In the genomic region with DNA sequence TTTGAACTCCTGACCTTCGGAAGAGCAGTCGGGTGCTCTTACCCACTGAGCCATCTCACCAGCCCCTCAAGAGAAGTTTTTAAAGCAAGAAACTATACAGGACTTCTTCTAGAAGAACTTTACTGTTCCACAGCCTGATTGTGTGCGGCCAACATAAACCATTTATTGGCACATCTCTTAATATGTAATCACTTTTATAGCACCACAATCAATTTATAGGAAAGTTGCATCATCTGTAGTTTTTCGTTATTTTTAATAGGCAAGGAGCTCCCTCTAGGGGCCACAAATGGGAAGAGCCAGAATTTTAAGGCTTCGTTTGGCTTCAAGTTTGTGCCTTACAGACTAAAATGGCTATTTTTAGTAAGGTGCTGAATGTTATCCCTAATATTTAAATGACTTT, we compare ENCODE assay signal across 7 mouse cellular contexts. TPM values are rescaled to one million over a fixed set of nuclear protein-coding genes. Genes with fewer than 3 reads are reported as not detected.
DNase-seq lines count a peak whose midpoint lies in the region; ATAC-seq and TF ChIP-seq lines count a peak whose summit lies in the region.

No protein-coding gene starts in this region.

- H3K9me3 ChIP-seq in kidney, postnatal 0 days (replicated peaks; ENCODE audit: low read length) = no peaks in the 10 kb centered on the region
- H3K9me3 ChIP-seq in kidney, embryonic 16.5 days (ENCODE audit: low read length) = no peaks in the 10 kb centered on the region

- peak; percentile 83 for TF ChIP-seq CTCF in kidney, postnatal 0 days (IDR thresholded peaks at IDR 0.05; ENCODE audit: low read depth)

- no peak overlapping the region for H3K4me2 ChIP-seq in kidney, postnatal 0 days (ENCODE audit: low read length)
- H3K4me2 ChIP-seq in kidney, embryonic 16.5 days (replicated peaks; ENCODE audit: low read depth, low read length) = no peak overlapping the region

- no peak overlapping the region for H3K4me3 ChIP-seq in kidney, postnatal 0 days (replicated peaks; ENCODE audit: low read depth, low read length)
- H3K4me3 ChIP-seq in kidney, embryonic 16.5 days (ENCODE audit: low read length) = no peak overlapping the region

- no peaks in the 10 kb centered on the region for H3K27me3 ChIP-seq in kidney, postnatal 0 days (ENCODE audit: insufficient read depth, low read length)
- H3K27me3 ChIP-seq in kidney, embryonic 16.5 days (ENCODE audit: insufficient read depth, low read length) = no peaks in the 10 kb centered on the region

- no peaks in the 10 kb centered on the region for H3K4me1 ChIP-seq in kidney, postnatal 0 days (replicated peaks; ENCODE audit: insufficient read depth, low read length)
- H3K4me1 ChIP-seq in kidney, embryonic 16.5 days (ENCODE audit: insufficient read depth, low read length) = no peaks in the 10 kb centered on the region

- DNase-seq in kidney, postnatal 0 days (ENCODE audit: low spot score) = peak; percentile 61
- peak; percentile 22 for DNase-seq in urinary bladder, postnatal 25 days (ENCODE audit: low spot score)
- no peak for DNase-seq in urinary bladder, adult 18-20 months (ENCODE audit: low spot score in 2 of 2)
- DNase-seq in c-Kit-positive CD71-positive TER-119-positive erythroid progenitor cells, embryonic 14.5 days (ENCODE audit: low spot score) = peak; percentile 36
- peak; percentile 42 for DNase-seq in retina, postnatal 1 day
- no peak for DNase-seq in gastrocnemius, postnatal 4 days (ENCODE audit: low spot score in 2 of 2)

- no peak overlapping the region for H3K9ac ChIP-seq in kidney, postnatal 0 days (ENCODE audit: low read depth, low read length)
- no peak overlapping the region for H3K9ac ChIP-seq in kidney, embryonic 16.5 days (replicated peaks; ENCODE audit: low read length)

- WGBS in kidney, postnatal 0 days = 49% methylated on average over 5 of the region's 5 CpGs
- 62% methylated on average over 5 of the region's 5 CpGs for WGBS in kidney, embryonic 16.5 days

- H3K36me3 ChIP-seq in kidney, postnatal 0 days (ENCODE audit: insufficient read depth, low read length) = 0 out of 2 replicates have a peak, but pooled peaks cover 8% of the 10 kb centered on the region
- H3K36me3 ChIP-seq in kidney, embryonic 16.5 days (ENCODE audit: insufficient read depth, low read length) = peaks cover 9% of the 10 kb centered on the region

- ATAC-seq in kidney, postnatal 0 days (replicated peaks; ENCODE audit: low FRiP score, low read depth) = no peak
- ATAC-seq in kidney, embryonic 16.5 days (ENCODE audit: low FRiP score, low TSS enrichment) = no peak

- H3K27ac ChIP-seq in kidney, postnatal 0 days = no peak overlapping the region
- no peak overlapping the region for H3K27ac ChIP-seq in kidney, embryonic 16.5 days (ENCODE audit: low read length)

RNA-seq across cellular contexts. Expression of a gene that starts 11.0 kb away (rescaled TPM):
- 56.0 and 56.9 TPM in 2 replicates for polyA plus RNA-seq in kidney, postnatal 0 days (2015; fragmentation: Nextera tagmentation; extraction: Ambion mirVana)
- polyA plus RNA-seq in kidney, embryonic 16.5 days (2015; fragmentation: Nextera tagmentation; extraction: Ambion mirVana) = 60.5 and 68.1 TPM in 2 replicates
- 10 to 100 TPM; 37.6 to 45.2 TPM for total RNA-seq in gastrocnemius, postnatal 4 days (2021)

RNA-seq across cellular contexts. Expression of a gene that starts 11.1 kb away (rescaled TPM):
- 41.7 and 46.5 TPM in 2 replicates for polyA plus RNA-seq in kidney, postnatal 0 days (2015; fragmentation: Nextera tagmentation; extraction: Ambion mirVana)
- polyA plus RNA-seq in kidney, embryonic 16.5 days (2015; fragmentation: Nextera tagmentation; extraction: Ambion mirVana) = 42.8 and 46.7 TPM in 2 replicates
- 10 to 100 TPM; 60.0 to 64.6 TPM for total RNA-seq in gastrocnemius, postnatal 4 days (2021)

Comparison
In these comparisons a context has a peak if more than half of its experiments do, and no peak if none do; other contexts are left out.
1. DNase-seq: peak in kidney, postnatal 0 days (single experiment), urinary bladder, postnatal 25 days (single experiment), c-Kit-positive CD71-positive TER-119-positive erythroid progenitor cells, embryonic 14.5 days (single experiment) and retina, postnatal 1 day (single experiment); none in urinary bladder, adult 18-20 months (0 of 2) and gastrocnemius, postnatal 4 days (0 of 2).